Mouse (Mus musculus) yolk sac, embryonic 10.5 days (tissue): ENCODE measurements around the gene Ces2f.
"Not testable (repeated sequence)": the region's sequence is repeated elsewhere in the genome, so short reads cannot be mapped to it uniquely, and the experiment has no call there.

Experiments
- DNase-seq: peaks from one replicate; pipeline ENCODE4 v3.0.0-alpha.2; 2017; ENCODE audit warnings: low spot score

Gene Ces2f

DNA sequence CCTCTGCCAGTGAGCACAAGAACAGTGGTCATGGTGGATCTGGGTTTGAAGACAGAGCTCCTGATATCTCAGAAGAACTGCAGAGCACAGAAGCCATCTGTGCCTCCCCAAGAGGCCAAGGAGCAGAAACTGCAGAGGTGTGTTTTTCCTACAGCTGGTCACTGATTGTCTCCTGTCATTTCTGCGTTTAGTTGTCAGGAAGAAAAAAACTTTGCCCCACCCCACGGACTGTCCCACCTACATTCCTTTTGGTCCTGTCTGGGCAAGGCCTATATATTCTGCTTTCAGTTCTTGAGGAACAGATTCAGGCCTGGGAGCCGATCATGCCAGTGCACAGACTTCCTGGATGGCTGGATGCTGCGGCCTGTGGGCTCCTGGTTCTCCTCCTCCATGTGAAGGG, at the start of gene Ces2f:
Gene Ces2f, plus strand, starts transcription at position 301 of the 400 bp plus-strand sequence.
- DNase-seq, result no peak

DNA sequence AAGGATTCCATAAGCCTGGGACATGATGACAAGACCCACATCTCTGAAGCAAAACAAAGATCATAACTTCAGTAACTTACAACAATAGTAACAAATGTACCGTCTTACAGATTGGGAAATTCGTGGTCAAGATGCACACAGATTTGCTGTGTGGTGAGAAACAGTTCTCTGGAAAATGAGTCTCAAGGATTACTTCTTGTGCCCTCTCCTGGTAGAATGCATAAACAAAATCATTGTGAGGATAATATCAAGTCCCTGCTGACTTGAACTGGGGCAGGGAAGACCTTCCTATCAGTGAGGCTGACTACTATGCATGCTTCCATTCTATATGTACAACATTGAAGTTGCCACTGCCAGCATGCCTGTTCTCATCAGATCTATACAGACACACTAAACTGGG, 45.4 kb upstream of the Ces2f start:
- DNase-seq, result no peak

DNA sequence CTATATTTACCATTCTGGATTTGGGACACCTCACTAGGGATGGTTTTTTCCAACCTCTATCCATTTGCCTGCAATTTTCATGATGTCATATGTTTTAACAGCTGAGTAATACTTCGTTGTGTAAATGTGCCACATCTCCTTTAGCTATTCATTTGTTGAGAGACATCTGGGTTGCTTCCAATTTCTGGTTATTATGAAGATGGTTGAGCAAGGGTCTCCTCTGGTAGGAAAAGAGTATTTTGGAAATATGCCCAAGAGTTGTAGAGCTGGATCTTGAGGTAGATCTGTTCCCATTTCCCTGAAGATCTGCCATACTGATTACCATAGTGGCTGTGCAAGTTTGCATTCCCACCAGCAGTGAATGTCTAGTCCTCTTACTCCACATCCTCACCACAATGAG, 40.0 kb upstream of the Ces2f start:
- DNase-seq, result no peak

DNA sequence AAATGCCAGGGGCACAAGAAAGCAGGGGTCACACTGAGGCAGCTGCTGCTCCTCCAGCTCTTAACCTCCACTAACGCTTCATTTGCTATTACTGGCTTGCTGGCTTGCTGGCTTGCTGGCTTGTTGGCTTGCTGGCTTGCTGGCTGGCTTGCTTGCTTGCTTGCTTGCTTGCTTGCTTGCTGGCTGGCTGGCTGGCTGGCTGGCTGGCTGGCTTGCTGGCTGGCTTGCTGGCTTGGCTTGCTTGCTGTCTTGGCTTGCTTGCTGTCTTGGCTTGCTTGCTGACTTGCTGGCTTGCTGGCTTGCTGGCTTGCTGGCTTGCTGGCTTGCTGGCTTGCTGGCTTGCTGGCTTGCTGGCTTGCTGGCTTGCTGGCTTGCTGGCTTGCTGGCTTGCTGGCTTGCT, 38.1 kb upstream of the Ces2f start:
- not testable (repeated sequence) for DNase-seq

DNA sequence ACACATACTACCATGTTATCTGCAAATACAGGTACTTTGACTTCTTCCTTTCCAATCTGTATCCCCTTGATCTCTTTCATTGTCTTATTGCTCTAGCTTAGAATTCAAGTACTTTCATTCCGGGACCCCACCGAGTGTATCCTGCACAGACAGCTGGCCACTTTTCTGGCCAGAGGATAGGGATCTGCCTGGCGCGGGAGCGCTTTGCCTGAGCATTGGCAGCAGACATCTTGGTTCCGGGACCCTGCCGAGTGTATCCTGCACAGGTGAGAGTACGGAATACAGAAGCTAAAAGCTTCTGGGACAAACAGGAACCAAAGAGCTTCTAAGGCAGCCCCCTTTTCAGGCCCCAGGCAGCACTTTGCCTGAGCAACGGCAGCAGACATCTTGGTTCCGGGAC, 37.5 kb upstream of the Ces2f start:
- not testable (repeated sequence) for DNase-seq

DNA sequence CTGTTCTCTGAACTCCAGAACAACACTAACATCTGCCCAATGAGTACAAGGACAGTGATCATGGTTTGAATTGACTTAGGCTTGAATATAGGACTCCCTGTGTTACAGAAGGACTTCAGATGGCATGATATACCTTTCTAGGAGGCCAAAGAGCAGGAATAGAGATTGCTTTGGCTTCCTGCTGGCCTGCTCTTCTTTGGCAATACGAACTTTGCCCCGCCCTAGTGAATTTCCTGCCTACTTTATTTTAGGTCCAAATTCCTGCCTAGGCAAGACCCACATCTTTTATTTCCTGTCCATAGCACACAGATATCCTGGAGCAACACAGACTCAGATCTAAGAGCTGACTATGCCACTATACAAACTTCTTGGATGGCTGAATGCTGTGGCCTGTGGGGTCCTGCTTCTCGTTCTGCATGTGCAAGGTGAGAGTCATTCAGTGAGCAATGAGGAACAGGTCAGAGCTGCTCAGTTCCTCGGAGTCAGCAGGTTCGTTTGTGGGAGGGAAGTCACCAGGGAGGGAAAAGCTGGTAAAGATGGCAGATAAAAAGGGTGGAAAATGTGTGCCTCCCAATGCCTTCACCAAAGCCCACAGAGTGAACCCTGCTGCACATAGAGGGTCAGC, 21.1 kb upstream of the Ces2f start, which contains the start of gene Ces2e:
Gene Ces2e, plus strand, starts transcription at position 289 of the 625 bp plus-strand sequence.
- peak; percentile 47 for DNase-seq

DNA sequence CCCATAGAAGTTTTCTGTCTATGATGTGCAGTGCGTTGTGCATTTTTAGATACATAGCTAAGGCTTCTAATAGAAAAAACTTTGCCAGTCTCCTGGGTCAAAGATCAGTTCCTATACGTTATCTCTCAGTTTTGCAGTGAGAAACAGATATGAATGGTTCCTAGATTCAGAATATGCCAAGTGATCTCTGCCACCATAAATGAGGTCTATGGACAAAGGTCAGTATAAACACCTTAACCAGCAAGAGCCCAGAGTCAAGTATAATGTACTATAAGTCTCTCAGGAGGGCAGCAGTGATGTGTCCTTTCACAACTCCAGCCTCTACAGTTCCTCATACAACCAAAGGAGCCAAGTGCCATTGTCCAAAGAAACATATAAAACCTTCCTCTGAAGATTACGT, 19.9 kb upstream of the Ces2f start:
- DNase-seq, result no peak

DNA sequence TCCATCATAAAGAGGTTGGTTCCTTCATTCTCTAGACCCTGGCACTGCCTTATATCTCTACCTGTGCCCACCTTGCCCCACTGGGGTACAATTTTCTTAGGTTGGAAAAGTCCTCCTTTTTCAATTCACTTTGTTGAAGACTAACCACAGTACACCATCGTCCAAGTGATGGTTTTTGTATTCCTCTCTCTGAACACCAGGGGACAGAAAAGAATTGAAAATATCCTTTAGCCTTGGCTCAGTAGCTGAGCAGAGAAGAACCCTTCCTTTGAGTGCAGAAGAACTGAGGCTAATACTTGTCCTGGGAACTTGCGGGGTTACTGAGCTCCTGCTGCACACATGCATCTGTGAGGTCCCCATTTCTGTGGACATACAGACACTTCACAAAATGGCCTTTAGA, 2.5 kb upstream of the Ces2f start:
- DNase-seq, result no peak

DNA sequence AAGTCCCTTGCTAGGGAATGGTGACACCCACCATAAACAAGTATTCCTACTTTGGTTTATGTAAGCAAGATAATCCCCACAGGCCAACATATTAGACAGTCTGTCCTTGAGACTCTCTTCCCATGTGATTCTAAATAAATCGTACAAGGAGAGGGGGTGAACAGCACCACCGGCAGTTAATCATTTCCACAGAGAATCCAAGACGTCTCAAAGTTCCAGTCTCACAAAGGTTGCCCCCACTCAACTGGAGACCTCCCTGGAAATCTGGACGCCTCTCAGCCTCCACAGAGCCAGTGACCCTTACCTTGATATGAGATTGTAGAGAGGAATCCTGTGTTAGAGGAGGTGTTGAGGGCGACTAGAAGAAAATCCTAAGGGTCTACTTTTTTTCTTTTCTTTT, 1.9 kb downstream of the Ces2f start:
- no peak for DNase-seq

DNA sequence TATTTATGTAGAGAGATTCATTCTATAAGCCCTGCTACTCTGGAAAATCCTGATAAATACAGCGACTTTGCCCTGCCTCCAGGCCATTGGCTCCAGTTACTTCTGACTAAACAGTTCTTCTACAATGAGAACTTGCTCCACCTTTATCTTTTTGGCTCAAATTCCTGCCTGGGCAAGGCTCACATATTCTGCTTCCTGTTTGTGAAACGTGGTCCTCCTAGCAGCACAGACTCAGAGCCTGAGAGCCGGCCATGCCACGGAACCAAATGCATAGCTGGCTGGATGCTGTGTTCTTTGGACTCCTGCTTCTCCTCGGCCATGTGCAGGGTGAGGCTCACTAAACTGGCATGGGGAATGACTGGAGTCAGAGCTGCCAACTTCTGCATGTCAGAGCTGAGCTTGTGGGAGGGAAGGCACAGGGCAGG, 14.4 kb downstream of the Ces2f start, which contains the start of gene Ces2g:
Gene Ces2g, plus strand, starts transcription at position 182 of the 425 bp plus-strand sequence.
- DNase-seq, result no peak

DNA sequence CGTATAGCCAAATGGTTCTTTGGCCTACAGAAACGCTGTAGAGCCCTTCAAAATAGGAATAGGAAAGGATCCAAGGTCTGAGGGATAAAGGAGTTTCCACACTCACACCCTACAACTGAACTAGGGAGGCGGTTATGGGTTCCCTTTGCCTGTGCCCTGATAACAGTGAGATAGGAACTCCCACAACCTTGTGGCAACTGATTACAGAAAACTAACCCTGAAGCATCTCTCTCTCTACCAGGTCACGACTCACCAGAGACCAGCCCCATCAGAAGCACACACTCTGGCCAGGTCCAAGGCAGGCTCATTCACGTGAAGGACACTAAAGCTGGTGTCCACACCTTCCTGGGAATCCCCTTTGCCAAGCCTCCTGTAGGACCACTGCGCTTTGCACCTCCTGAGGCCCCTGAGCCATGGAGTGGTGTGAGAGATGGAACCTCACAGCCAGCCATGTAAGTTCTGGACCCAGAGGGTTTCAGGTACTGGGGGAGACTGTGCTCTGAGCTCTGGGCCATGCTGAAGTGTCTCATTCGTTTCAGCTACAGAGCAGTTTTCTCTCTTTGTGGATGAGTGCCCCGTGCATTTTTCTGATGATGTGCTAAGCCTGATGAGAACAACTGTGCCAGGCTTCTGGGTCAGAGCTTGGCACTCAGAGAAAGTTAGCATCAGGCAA, 15.2 kb downstream of the Ces2f start:
- DNase-seq, result no peak

DNA sequence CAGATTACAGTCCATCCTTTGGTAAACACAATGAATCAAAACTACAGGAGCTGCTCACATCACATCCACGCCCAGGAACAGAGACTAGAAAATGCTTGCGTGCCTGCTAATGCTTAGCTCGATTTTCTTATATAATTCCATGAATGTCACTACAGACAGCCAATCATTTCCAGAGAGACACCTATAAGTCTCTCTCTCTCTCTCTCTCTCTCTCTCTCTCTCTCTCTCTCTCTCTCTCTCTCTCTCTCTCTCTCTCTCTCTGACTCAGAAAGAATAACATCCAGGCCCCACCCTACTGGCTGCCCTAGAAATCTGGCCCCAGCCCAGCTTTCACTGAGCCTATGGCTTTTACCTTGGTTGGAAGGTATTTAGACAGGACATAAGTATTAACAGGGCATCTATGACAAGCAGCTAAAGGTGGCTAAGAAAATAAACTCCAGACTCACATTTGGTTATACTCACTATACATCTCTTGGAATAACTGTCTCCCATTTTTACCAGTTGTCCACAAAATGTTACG, 16.3 kb downstream of the Ces2f start:
- DNase-seq, result no peak

DNA sequence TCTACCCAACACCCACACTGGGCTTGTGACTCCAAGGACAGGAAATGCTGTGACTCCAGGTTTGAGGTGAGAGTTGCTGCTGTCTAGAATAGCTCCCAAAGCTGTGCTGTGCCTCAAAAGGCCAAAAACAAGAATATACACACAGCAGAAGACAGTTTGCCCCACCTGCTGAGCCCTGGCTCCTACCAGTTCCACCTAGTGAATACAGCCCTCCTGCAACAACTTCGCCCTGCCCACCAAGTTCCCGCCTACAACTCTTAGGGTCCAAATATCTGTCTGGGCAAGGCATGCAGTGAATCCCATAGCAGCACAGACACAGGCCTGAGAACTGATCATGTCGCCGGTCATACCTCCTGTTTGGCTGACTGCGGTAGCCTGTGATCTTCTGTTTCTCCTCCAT, 37.0 kb downstream of the Ces2f start:
- DNase-seq, result no peak

DNA sequence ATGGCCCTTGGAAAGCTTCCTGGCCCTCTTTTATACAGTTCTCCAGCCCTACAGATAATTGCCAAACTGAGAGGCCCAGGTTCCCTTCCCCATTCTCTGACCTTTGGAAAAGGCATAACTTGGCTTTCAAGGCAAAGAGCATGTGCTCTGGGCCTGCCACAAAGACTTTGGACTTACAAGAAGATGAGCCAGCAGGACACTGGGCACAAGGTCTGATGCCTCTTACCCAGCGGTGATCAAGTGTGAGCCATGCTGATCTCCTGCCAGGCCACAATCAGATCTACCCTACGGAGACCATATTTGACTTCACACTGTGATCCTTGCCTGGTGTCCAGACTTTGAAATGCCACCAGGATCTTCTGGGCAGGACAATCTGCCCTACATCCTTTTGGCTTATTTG, 37.8 kb downstream of the Ces2f start:
- DNase-seq, result no peak

DNA sequence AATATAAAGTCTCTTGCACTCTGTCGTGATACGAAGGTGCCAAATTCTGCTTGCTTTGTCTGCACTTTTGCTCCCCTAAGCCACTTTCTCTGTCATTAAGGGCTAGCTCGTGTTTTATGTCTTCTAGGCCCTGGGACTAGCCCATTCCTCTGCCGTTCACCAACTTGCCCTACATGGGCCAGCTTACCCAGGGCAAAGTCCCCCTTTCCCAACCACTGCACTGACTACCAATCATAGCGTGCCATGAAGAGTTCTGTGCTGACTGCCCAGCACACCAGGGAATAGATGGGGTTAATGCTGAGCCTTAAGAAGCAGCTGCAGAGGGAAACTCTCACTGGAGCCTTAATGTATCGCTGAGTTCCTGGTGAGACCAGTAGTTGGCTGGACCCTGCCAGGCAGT, 51.0 kb downstream of the Ces2f start:
- DNase-seq, result no peak

DNA sequence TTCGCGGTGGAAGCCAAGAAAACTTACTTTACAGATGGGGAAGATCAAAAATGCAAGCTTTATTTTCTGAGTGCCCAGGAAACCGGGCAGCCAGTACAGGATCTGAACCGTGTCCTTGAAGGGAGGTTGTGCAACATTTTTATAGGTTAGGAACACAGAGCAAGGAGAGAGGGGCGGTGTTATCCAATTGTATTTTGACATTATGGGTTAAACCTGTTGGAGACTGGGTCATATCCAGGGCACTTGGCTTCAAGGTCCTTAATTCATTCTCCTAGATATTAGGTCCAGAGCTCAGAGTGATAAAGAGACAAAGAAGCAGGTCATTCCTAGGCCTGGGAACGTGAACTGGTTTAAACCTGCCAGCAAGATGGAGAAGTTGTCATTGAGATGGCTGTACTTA, 52.0 kb downstream of the Ces2f start:
- no peak for DNase-seq

DNA sequence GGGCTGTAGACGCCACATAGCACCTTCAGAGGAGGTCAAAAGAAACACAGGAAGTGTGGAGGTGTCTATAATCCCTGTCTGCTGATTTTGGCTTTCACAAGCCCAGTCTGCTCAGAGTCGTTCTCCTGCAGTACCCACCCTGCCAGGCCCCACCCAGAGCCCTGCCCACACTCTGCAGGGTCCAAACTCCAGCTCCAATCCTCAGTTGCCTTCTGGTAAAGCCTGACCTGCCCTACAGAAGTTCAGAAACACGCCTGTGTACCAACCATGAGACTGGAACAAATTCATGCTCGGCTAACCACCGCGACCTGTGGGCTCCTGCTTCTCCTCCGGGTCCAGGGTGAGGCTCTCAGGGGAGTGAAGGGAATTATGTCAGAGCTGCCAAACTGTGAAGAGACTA, 53.4 kb downstream of the Ces2f start, which contains the start of gene Ces2h:
Gene Ces2h, plus strand, starts transcription at position 268 of the 400 bp plus-strand sequence.
- no peak for DNase-seq
